Mouse (Mus musculus) embryonic facial prominence, embryonic 10.5 days (tissue): ENCODE results near the gene Tex38. TPM values are rescaled to one million over a fixed set of nuclear protein-coding genes. Genes with fewer than 3 reads are reported as not detected.

Experiments
- DNase-seq: peaks from one replicate; pipeline ENCODE4 v3.0.0-alpha.2; 2017; ENCODE audit warnings: low spot score
- H3K27ac ChIP-seq: fragments of 300-500 bp; sonication (generic); replicated peaks from 2 replicates; pipeline ENCODE4 v1.5.1; 2016; ENCODE audit warnings: mild to moderate bottlenecking
- H3K27me3 ChIP-seq: fragments of 300-500 bp; sonication (generic); replicated peaks from 2 replicates; pipeline ENCODE4 v1.6.1; 2016; ENCODE audit warnings: low read depth, mild to moderate bottlenecking; ENCODE audit not compliant: poor library complexity, severe bottlenecking
- H3K36me3 ChIP-seq: fragments of 300-500 bp; sonication (generic); replicated peaks from 2 replicates; pipeline ENCODE4 v1.6.1; 2016; ENCODE audit warnings: mild to moderate bottlenecking, moderate library complexity
- H3K4me1 ChIP-seq: fragments of 300-500 bp; sonication (generic); 2 replicates; pipeline ENCODE4 v1.6.1; 2016
- H3K4me3 ChIP-seq: fragments of 300-500 bp; sonication (generic); 2 replicates; pipeline ENCODE4 v1.5.1; 2016; ENCODE audit warnings: mild to moderate bottlenecking, moderate library complexity
- H3K9me3 ChIP-seq: fragments of 300-500 bp; sonication (generic); 2 replicates; pipeline ENCODE4 v1.6.1; 2016; ENCODE audit warnings: mild to moderate bottlenecking
- WGBS: fragments of 180-500 bp; shearing (Covaris S2); methylation state at CpG from one replicate; pipeline ENCODE4 v1.1.7; 2016; 5-methylcytosine and 5-hydroxymethylcytosine counted together
- polyA plus RNA-seq: library from polyadenylated mRNA; unstranded; fragments of >200 nt; fragmentation: Nextera tagmentation; extraction: Ambion mirVana; gene quantifications from 2 replicates; pipeline ENCODE4 v1.2.1, GENCODE M21; 2016

Tex38 gene
- 0.25 and 0.26 TPM in 2 replicates for polyA plus RNA-seq

DNA sequence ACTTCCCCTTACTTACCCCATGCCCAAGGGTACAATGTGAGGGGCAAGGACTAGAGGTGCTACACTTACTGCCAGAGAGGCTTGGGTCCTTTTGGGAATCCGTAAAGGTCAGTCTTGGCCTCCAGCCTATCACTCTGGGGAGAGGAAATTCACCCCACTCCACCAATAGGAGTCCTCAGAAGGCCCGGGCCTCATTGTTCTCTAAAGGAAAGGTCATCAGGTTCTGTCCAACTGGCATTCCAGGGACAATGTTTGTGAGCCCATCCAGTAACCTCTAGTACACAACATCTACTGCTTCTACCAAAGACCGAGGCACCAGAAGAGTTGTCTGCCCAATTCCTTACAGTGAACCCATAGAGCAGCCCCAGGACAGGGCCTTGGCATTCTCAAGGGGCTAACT is at the start of gene Tex38:
TSS of gene Tex38 (minus strand) at position 101 of the 400 bp plus-strand sequence.
- H3K9me3 ChIP-seq = no peaks in the 10 kb centered on the region
- H3K27ac ChIP-seq = no peak within 1 kb of the TSS
- peaks cover 19% of the 10 kb centered on the region for H3K36me3 ChIP-seq
- H3K4me3 ChIP-seq = no peak within 1 kb of the TSS
- peaks cover 10% of the 10 kb centered on the region for H3K4me1 ChIP-seq
- H3K27me3 ChIP-seq = peaks cover 5% of the 10 kb centered on the region; the same call in 1 of the 2 replicates
- WGBS = 86% methylated on average over 3 of the region's 3 CpGs
- DNase-seq = no peak

DNA sequence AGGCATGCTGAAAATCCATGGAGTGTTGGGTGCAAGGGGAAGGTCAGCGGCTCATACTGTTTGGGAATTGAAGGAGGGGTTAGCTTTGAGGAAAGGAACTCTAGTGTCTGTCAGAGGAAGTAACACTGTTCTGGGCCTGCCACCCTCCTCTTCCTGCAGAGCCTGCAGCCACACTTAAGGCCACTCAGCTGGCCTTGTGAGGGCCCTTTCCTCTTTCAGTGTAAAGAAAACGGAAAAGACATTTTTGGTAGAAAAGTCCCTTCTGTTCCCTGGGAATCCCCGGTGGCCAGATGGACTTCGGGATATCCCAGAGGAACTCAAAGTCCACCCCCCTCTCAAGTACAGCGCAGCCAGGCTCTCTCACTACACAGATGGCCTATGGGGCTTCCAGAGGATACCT is 49.7 kb upstream of the Tex38 start:
- DNase-seq = no peak
- Histone ChIP-seq H3K36me3 (0 out of 2 replicates have a peak, but pooled peaks cover 2% of the 10 kb centered on the region), H3K27ac (no peak overlapping the region), H3K4me3 (no peak overlapping the region), H3K4me1 (peaks cover 18% of the 10 kb centered on the region), H3K27me3 (peaks cover 36% of the 10 kb centered on the region), H3K9me3 (no peaks in the 10 kb centered on the region)
- 75% methylated on average over 5 of the region's 5 CpGs for WGBS

DNA sequence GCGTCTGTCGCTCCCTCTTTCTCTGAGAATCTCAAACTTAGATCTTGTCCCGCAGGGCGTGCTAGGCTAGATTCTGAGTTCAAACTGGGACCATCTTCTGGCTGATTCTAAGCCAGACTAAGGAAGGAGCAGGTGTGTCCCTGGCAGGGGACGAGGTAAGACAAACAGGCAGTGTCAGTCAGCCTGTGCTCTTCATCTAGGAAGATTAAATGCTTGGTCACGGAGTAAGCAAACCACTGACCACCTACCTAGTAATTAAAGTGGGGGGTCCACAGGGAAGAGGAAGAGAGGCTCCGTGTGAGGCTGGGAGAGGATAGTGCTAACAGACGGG is 47.7 kb upstream of the Tex38 start:
- peak overlapping the region; percentile 79 for H3K27ac ChIP-seq
- 4% methylated on average over 8 of the region's 8 CpGs for WGBS

DNA sequence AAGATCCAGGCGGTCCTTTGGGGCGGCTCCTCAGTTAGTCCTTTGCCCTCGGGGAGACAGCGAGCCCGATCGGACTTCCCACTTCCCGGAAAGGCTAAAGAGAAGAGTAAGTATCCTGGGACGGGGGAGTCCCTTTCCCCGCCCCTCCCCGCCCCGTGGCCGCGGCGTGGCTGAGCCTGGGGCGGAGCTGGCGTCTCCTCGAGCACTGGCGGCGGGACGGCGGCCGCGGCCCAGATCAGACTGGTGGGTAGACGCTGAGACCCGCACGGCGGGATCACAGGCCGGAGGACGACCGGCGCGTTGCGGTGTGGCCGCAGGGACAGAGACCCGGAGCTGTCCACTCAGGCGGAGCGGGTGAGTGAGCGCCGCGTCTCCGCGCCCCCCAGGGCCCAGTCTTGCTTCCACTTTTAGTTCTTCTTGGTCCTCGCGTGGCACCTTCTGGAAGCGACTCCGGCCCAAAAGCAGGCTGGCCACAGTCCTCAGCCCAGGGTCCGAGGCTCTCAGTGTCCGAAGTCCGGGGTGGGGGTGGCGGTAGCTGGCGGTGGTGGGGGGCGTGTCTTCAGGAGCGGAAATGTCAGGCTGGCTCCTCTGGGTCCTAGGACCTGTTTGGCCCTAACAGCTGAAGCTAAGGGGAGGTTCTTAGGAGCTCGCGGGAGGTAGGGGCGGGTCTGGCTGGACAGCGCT is 47.2 kb upstream of the Tex38 start, which contains the start of gene Mob3c:
TSS of gene Mob3c (plus strand) at position 205 of the 684 bp plus-strand sequence.
- Histone ChIP-seq H3K4me3 (peak within 1 kb of the TSS; percentile 90), H3K36me3 (0 out of 2 replicates have a peak, but pooled peaks cover 2% of the 10 kb centered on the region), H3K27me3 (peaks cover 36% of the 10 kb centered on the region), H3K27ac (peak within 1 kb of the TSS; percentile 79), H3K9me3 (no peaks in the 10 kb centered on the region), H3K4me1 (peaks cover 27% of the 10 kb centered on the region)
- DNase-seq = peak; percentile 85
- WGBS = under 1% methylated on average over 57 of the region's 57 CpGs

More for the DNA sequence above, 47.7 kb upstream of the Tex38 start:
- Histone ChIP-seq H3K9me3 (no peaks in the 10 kb centered on the region), H3K4me1 (peaks cover 27% of the 10 kb centered on the region), H3K27me3 (peaks cover 36% of the 10 kb centered on the region), H3K4me3 (peak overlapping the region; percentile 90), H3K36me3 (0 out of 2 replicates have a peak, but pooled peaks cover 2% of the 10 kb centered on the region)
- DNase-seq = no peak

DNA sequence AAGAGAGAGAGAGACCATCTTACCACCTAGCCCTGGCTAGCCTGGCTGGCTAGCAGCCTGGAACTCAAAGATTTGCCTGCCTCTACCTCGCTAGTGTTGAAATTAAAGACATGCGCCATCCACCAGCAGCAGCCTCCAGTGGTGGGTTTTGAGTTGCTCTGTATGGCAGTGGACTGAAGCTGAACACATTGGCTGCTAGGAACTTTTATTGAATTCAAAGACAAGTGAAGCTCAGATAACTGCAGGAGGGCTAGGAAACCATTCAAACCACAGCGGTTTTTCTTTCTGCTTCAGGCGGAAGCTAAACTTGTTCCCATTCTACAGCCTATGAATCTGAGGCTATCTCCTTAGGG is 46.7 kb upstream of the Tex38 start:
- Histone ChIP-seq H3K9me3 (no peaks in the 10 kb centered on the region), H3K36me3 (0 out of 2 replicates have a peak, but pooled peaks cover 2% of the 10 kb centered on the region), H3K27ac (peak overlapping the region; percentile 79; the same call in 1 of the 2 replicates), H3K27me3 (peaks cover 36% of the 10 kb centered on the region), H3K4me1 (peaks cover 27% of the 10 kb centered on the region), H3K4me3 (peak overlapping the region; percentile 90)
- WGBS = 2% methylated on average over 4 of the region's 4 CpGs
- peak; percentile 17 for DNase-seq

GRCm38 (mm10) chr4:115827066-115827465 is 46.2 kb upstream of the Tex38 start:
- no peak for DNase-seq
- Histone ChIP-seq H3K36me3 (0 out of 2 replicates have a peak, but pooled peaks cover 2% of the 10 kb centered on the region), H3K4me3 (peak overlapping the region; percentile 90; the same call in 1 of the 2 replicates), H3K4me1 (peaks cover 27% of the 10 kb centered on the region), H3K9me3 (no peaks in the 10 kb centered on the region), H3K27me3 (peaks cover 36% of the 10 kb centered on the region), H3K27ac (no peak overlapping the region)
- WGBS = 74% methylated on average over 3 of the region's 3 CpGs

GRCm38 (mm10) chr4:115825271-115825670 is 44.5 kb upstream of the Tex38 start:
- WGBS = 83% methylated on average over 2 of the region's 2 CpGs

GRCm38 (mm10) chr4:115824178-115824577 is 43.4 kb upstream of the Tex38 start:
- no peak for DNase-seq
- Histone ChIP-seq H3K4me1 (peaks cover 26% of the 10 kb centered on the region), H3K9me3 (no peaks in the 10 kb centered on the region), H3K27me3 (peaks cover 18% of the 10 kb centered on the region), H3K4me3 (no peak overlapping the region), H3K36me3 (no peaks in the 10 kb centered on the region), H3K27ac (no peak overlapping the region)
- WGBS = 66% methylated on average over 2 of the region's 2 CpGs

More at GRCm38 (mm10) chr4:115825271-115825670, 44.5 kb upstream of the Tex38 start:
- Histone ChIP-seq H3K4me3 (no peak overlapping the region), H3K9me3 (no peaks in the 10 kb centered on the region), H3K27me3 (peaks cover 29% of the 10 kb centered on the region), H3K4me1 (peaks cover 27% of the 10 kb centered on the region), H3K27ac (no peak overlapping the region), H3K36me3 (no peaks in the 10 kb centered on the region)
- DNase-seq = no peak

- Histone ChIP-seq H3K9me3 (no peaks in the 10 kb centered on the region), H3K36me3 (no peaks in the 10 kb centered on the region), H3K4me3 (no peak overlapping the region), H3K27me3 (peaks cover 6% of the 10 kb centered on the region), H3K27ac (no peak overlapping the region), H3K4me1 (peaks cover 8% of the 10 kb centered on the region; the same call in 1 of the 2 replicates)
- no peak for DNase-seq
- 82% methylated on average over 3 of the region's 3 CpGs for WGBS
Measured at GRCm38 (mm10) chr4:115821928-115822327, 41.1 kb upstream of the Tex38 start.

GRCm38 (mm10) chr4:115821431-115821830 is 40.6 kb upstream of the Tex38 start:
- H3K27ac ChIP-seq = no peak overlapping the region
- no peaks in the 10 kb centered on the region for H3K9me3 ChIP-seq
- H3K4me3 ChIP-seq = no peak overlapping the region
- H3K4me1 ChIP-seq = peaks cover 8% of the 10 kb centered on the region; the same call in 1 of the 2 replicates
- H3K36me3 ChIP-seq = peaks cover under 1% of the 10 kb centered on the region; the same call in 1 of the 2 replicates
- peaks cover under 1% of the 10 kb centered on the region for H3K27me3 ChIP-seq
- DNase-seq = no peak

GRCm38 (mm10) chr4:115820944-115821343 is 40.1 kb upstream of the Tex38 start:
- H3K27ac ChIP-seq = no peak overlapping the region
- no peaks in the 10 kb centered on the region for H3K27me3 ChIP-seq
- WGBS = 80% methylated on average over 3 of the region's 3 CpGs
- H3K4me3 ChIP-seq = no peak overlapping the region
- no peak for DNase-seq
- peaks cover 5% of the 10 kb centered on the region; the same call in 1 of the 2 replicates for H3K36me3 ChIP-seq
- H3K9me3 ChIP-seq = no peaks in the 10 kb centered on the region
- H3K4me1 ChIP-seq = peaks cover 8% of the 10 kb centered on the region; the same call in 1 of the 2 replicates

DNA sequence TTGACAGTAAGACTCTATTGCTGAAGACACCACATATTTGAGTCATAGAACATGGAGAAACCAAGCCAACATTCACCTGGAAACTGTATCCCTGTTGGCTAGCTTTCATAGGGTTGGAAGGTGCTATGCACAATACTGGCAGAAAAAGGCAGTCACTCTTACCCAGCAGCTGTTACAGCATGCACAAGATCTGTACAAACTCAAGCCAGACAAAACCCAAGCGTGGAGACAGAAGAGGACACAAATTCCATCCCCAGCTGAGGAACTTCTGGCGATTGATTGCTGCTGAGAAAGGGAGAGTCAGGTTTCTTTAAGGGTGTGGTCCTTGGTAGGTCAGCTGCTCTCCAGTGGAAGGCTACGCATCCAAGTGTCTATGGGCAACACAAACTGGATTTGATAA is 39.4 kb upstream of the Tex38 start:
- Histone ChIP-seq H3K36me3 (peaks cover 13% of the 10 kb centered on the region; the same call in 1 of the 2 replicates), H3K9me3 (no peaks in the 10 kb centered on the region), H3K27ac (no peak overlapping the region), H3K4me1 (peaks cover 8% of the 10 kb centered on the region; the same call in 1 of the 2 replicates), H3K27me3 (no peaks in the 10 kb centered on the region), H3K4me3 (no peak overlapping the region)
- DNase-seq = no peak
- 77% methylated on average over 3 of the region's 3 CpGs for WGBS

GRCm38 (mm10) chr4:115815606-115816005 is 34.8 kb upstream of the Tex38 start:
- H3K9me3 ChIP-seq = no peaks in the 10 kb centered on the region
- H3K27ac ChIP-seq = no peak overlapping the region
- H3K4me3 ChIP-seq = no peak overlapping the region
- no peaks in the 10 kb centered on the region for H3K27me3 ChIP-seq
- DNase-seq = no peak
- 91% methylated on average over 5 of the region's 5 CpGs for WGBS
- peaks cover 47% of the 10 kb centered on the region for H3K36me3 ChIP-seq
- H3K4me1 ChIP-seq = no peaks in the 10 kb centered on the region
